Mouse (Mus musculus): ENCODE results near the gene Hfe2. TPM values are rescaled to one million over a fixed set of nuclear protein-coding genes. Genes with fewer than 3 reads are reported as not detected.

Hfe2 gene
- polyA plus RNA-seq (2015; fragmentation: Nextera tagmentation; extraction: Ambion mirVana) = 125 and 141 TPM in 2 replicates

GRCm38 (mm10) chr3:96524914-96525313, at the start of gene Hfe2:
Hfe2 (plus strand) TSS chr3:96525172.

GRCm38 (mm10) chr3:96557694-96558093, 32.7 kb downstream of the Hfe2 start, which contains the start of gene Txnip:
Txnip (plus strand) TSS chr3:96557957.

GRCm38 (mm10) chr3:96576690-96577541, 51.9 kb downstream of the Hfe2 start, which contains the start of gene Gm16253:
Gm16253 (plus strand) TSS chr3:96576984.

Other genes with a start within 250 kb of the Hfe2 start
- gene Fcgr1, start 231.2 kb upstream of the Hfe2 start, polyA plus RNA-seq (2015; fragmentation: Nextera tagmentation; extraction: Ambion mirVana) = 3.3 and 4.7 TPM in 2 replicates
- gene BC107364, start 72.9 kb upstream of the Hfe2 start, polyA plus RNA-seq (2015; fragmentation: Nextera tagmentation; extraction: Ambion mirVana) = 0.14 and 0.28 TPM in 2 replicates
- 222 and 240 TPM in 2 replicates for gene Txnip, start 32.8 kb downstream of the Hfe2 start, polyA plus RNA-seq (2015; fragmentation: Nextera tagmentation; extraction: Ambion mirVana)
- 1.4 and 1.7 TPM in 2 replicates for gene Gm16253, start 51.8 kb downstream of the Hfe2 start, polyA plus RNA-seq (2015; fragmentation: Nextera tagmentation; extraction: Ambion mirVana)
- gene Polr3gl, start 69.0 kb downstream of the Hfe2 start, polyA plus RNA-seq (2015; fragmentation: Nextera tagmentation; extraction: Ambion mirVana) = 31.7 and 37.7 TPM in 2 replicates
- gene Ankrd34a, start 71.5 kb downstream of the Hfe2 start, polyA plus RNA-seq (2015; fragmentation: Nextera tagmentation; extraction: Ambion mirVana) = 1.7 and 1.9 TPM in 2 replicates
- gene Lix1l, start 76.0 kb downstream of the Hfe2 start, polyA plus RNA-seq (2015; fragmentation: Nextera tagmentation; extraction: Ambion mirVana) = 4.0 and 4.3 TPM in 2 replicates
- 63.7 and 74.3 TPM in 2 replicates for gene Rbm8a, start 104.8 kb downstream of the Hfe2 start, polyA plus RNA-seq (2015; fragmentation: Nextera tagmentation; extraction: Ambion mirVana)
- gene Pex11b, start 110.2 kb downstream of the Hfe2 start, polyA plus RNA-seq (2015; fragmentation: Nextera tagmentation; extraction: Ambion mirVana) = 40.3 and 41.8 TPM in 2 replicates
- gene Gm42957, start 110.3 kb downstream of the Hfe2 start, polyA plus RNA-seq (2015; fragmentation: Nextera tagmentation; extraction: Ambion mirVana) = 0.04 and 0.06 TPM in 2 replicates
- 0.86 and 0.88 TPM in 2 replicates for gene Itga10, start 120.4 kb downstream of the Hfe2 start, polyA plus RNA-seq (2015; fragmentation: Nextera tagmentation; extraction: Ambion mirVana)
- gene Ankrd35, start 145.0 kb downstream of the Hfe2 start, polyA plus RNA-seq (2015; fragmentation: Nextera tagmentation; extraction: Ambion mirVana) = 1.6 and 2.3 TPM in 2 replicates
- 21.6 and 23.0 TPM in 2 replicates for gene Pias3, start 171.2 kb downstream of the Hfe2 start, polyA plus RNA-seq (2015; fragmentation: Nextera tagmentation; extraction: Ambion mirVana)
- gene Nudt17, start 183.4 kb downstream of the Hfe2 start, polyA plus RNA-seq (2015; fragmentation: Nextera tagmentation; extraction: Ambion mirVana) = 2.8 and 3.1 TPM in 2 replicates
- 20.9 TPM in 2 replicates for gene Polr3c, start 202.5 kb downstream of the Hfe2 start, polyA plus RNA-seq (2015; fragmentation: Nextera tagmentation; extraction: Ambion mirVana)
- 42.0 and 48.3 TPM in 2 replicates for gene Rnf115, start 202.5 kb downstream of the Hfe2 start, polyA plus RNA-seq (2015; fragmentation: Nextera tagmentation; extraction: Ambion mirVana)